Mouse (Mus musculus): Measurements from ENCODE around the gene Gm16223. TPM values are rescaled to one million over a fixed set of nuclear protein-coding genes. Genes with fewer than 3 reads are reported as not detected.

The Gm16223 gene
- polyA plus RNA-seq, 1 experiment from 2014 or later, result not detected

DNA sequence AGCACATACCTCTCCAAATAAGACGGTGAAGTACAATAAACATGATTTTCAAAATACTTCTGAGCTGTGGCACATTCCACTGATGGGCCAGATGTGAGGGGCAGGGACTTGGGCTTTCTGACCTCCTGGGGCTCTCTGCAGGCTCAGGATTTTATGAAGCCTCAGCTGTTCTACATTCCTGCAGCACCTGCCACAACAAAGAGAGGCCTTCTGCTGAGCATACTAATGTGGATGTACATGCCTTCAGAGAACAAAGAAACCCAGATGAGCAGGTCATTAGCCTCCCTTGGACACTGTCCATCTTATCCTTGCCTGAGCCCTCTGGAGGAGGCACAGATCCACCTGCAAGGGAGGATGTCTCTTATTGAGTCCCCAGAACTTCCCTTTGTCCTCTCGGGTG, 97.0 kb downstream of the Gm16223 start:
- Histone ChIP-seq H3K4me3 (no peak overlapping the region), H3K36me3 (no peaks in the 10 kb centered on the region), H3K9ac (no peak overlapping the region), H3K9me3 (no peaks in the 10 kb centered on the region), H3K4me2 (no peak overlapping the region), H3K4me1 (no peaks in the 10 kb centered on the region), H3K27me3 (no peaks in the 10 kb centered on the region), H3K27ac (no peak overlapping the region)
- no peak for ATAC-seq (ENCODE audit: insufficient number of reproducible peaks, low FRiP score, low TSS enrichment, low read depth)
- 59% methylated on average over 2 of the region's 2 CpGs for WGBS

DNA sequence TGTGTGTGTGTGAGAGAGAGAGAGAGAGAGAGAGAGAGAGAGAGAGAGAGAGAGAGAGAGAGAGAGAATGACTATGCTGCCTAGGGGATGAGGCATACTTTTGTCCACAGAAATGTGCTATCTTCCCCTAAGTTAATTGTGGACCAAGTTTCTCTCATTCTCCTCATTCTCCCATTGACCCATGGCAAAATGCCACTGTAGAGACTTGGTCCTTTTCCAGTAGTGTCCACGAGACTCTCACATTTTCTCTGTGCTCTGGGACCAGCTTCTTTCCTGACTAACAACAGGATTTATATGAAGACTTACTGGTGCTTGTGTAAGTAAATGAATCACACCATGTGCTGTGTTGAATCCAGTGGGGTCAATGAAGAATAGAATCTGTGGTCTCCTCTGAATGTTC, 98.6 kb downstream of the Gm16223 start:
- Histone ChIP-seq H3K27me3 (no peaks in the 10 kb centered on the region), H3K9me3 (no peaks in the 10 kb centered on the region), H3K4me1 (no peaks in the 10 kb centered on the region), H3K27ac (no peak overlapping the region), H3K36me3 (no peaks in the 10 kb centered on the region), H3K4me3 (no peak overlapping the region), H3K4me2 (no peak overlapping the region), H3K9ac (no peak overlapping the region)
- no peak for ATAC-seq (ENCODE audit: insufficient number of reproducible peaks, low FRiP score, low TSS enrichment, low read depth)
- WGBS, result 56% methylated on average over 1 of the region's 1 CpGs

DNA sequence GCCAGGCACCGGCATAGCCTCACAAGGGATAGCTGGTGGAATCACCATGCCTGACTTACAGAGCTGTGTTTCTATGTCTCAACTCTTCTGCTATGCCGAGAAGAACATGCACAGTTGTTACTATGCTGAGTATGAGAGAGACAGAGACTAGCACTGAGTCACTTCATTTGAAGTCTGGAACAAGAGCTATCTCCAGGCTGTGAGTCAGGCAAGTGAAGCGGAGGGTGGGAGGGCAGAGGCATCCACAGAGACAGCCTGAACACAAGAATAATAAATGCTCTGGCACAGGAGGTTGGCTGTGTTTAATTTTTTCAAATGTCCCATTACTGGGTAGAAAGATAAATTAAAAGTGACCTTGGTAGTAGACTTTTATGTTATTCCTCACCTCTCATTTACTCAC, 100.3 kb downstream of the Gm16223 start:
- Histone ChIP-seq H3K9me3 (no peaks in the 10 kb centered on the region), H3K4me2 (no peak overlapping the region), H3K4me1 (no peaks in the 10 kb centered on the region), H3K4me3 (no peak overlapping the region), H3K9ac (no peak overlapping the region), H3K27me3 (no peaks in the 10 kb centered on the region), H3K36me3 (no peaks in the 10 kb centered on the region), H3K27ac (no peak overlapping the region)
- ATAC-seq (ENCODE audit: insufficient number of reproducible peaks, low FRiP score, low TSS enrichment, low read depth), result no peak
- 93% methylated on average over 3 of the region's 3 CpGs for WGBS

DNA sequence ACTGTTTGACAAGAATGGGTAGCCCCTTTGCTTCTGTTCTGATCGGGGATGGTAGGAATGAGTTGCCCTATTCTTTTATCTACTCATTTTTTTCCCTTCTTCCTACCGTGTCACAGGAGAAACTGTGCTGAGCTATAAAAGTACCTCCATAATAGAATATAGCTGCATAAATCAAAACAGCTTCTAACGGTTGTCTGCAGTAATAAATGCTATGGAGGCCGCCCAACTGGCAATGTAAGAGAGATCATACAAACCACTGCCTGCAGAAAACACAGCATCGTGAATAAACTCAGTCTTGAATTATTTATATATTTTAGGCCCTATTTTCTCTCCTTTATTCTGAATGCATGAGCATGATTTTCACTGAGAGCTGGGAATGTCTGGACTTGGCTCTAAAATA, 101.0 kb downstream of the Gm16223 start:
- H3K27me3 ChIP-seq, result no peaks in the 10 kb centered on the region
- WGBS, result 58% methylated on average over 5 of the region's 5 CpGs
- H3K27ac ChIP-seq, result no peak overlapping the region
- no peaks in the 10 kb centered on the region for H3K36me3 ChIP-seq
- H3K4me2 ChIP-seq, result no peak overlapping the region
- ATAC-seq (ENCODE audit: insufficient number of reproducible peaks, low FRiP score, low TSS enrichment, low read depth), result no peak
- H3K9ac ChIP-seq, result no peak overlapping the region
- no peaks in the 10 kb centered on the region for H3K9me3 ChIP-seq
- no peaks in the 10 kb centered on the region for H3K4me1 ChIP-seq
- H3K4me3 ChIP-seq, result no peak overlapping the region

GRCm38 (mm10) chr5:42174109-42174508, 106.3 kb downstream of the Gm16223 start:
- no peak overlapping the region for H3K4me3 ChIP-seq
- no peaks in the 10 kb centered on the region for H3K9me3 ChIP-seq
- ATAC-seq (ENCODE audit: insufficient number of reproducible peaks, low FRiP score, low TSS enrichment, low read depth), result no peak
- no peak overlapping the region for H3K9ac ChIP-seq
- WGBS, result 47% methylated on average over 2 of the region's 2 CpGs
- no peaks in the 10 kb centered on the region for H3K27me3 ChIP-seq
- H3K4me2 ChIP-seq, result no peak overlapping the region
- no peaks in the 10 kb centered on the region for H3K4me1 ChIP-seq
- no peak overlapping the region for H3K27ac ChIP-seq
- H3K36me3 ChIP-seq, result no peaks in the 10 kb centered on the region

GRCm38 (mm10) chr5:42175424-42175823, 107.7 kb downstream of the Gm16223 start:
- Histone ChIP-seq H3K9ac (no peak overlapping the region), H3K4me2 (no peak overlapping the region), H3K27ac (no peak overlapping the region), H3K9me3 (no peaks in the 10 kb centered on the region), H3K36me3 (no peaks in the 10 kb centered on the region), H3K27me3 (no peaks in the 10 kb centered on the region), H3K4me1 (no peaks in the 10 kb centered on the region), H3K4me3 (no peak overlapping the region)
- ATAC-seq (ENCODE audit: insufficient number of reproducible peaks, low FRiP score, low TSS enrichment, low read depth), result no peak
- 43% methylated on average over 2 of the region's 2 CpGs for WGBS

DNA sequence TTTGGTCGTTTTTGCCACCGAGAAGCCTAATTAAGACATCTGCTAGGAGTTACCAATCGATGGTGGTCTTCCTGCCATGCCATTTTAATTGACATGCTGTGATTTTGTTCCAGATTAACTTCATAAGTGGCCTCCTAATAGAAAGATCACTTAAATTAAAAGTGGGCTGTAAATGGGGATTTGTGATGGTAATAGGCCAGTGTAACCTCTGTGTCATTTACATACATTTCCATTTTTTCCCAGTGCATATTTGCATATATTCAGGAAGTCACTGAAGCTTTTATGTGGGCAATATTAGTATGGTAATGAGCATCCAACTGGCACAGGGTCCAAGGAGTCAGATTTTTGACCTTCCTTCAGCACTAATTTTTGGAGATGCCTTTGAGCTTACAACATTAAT, 130.7 kb downstream of the Gm16223 start:
- no peak for ATAC-seq (ENCODE audit: insufficient number of reproducible peaks, low FRiP score, low TSS enrichment, low read depth)
- Histone ChIP-seq H3K4me3 (no peak overlapping the region), H3K27me3 (no peaks in the 10 kb centered on the region), H3K9me3 (no peaks in the 10 kb centered on the region), H3K27ac (no peak overlapping the region), H3K9ac (no peak overlapping the region), H3K36me3 (no peaks in the 10 kb centered on the region), H3K4me1 (no peaks in the 10 kb centered on the region), H3K4me2 (no peak overlapping the region)
- 40% methylated on average over 3 of the region's 3 CpGs for WGBS

DNA sequence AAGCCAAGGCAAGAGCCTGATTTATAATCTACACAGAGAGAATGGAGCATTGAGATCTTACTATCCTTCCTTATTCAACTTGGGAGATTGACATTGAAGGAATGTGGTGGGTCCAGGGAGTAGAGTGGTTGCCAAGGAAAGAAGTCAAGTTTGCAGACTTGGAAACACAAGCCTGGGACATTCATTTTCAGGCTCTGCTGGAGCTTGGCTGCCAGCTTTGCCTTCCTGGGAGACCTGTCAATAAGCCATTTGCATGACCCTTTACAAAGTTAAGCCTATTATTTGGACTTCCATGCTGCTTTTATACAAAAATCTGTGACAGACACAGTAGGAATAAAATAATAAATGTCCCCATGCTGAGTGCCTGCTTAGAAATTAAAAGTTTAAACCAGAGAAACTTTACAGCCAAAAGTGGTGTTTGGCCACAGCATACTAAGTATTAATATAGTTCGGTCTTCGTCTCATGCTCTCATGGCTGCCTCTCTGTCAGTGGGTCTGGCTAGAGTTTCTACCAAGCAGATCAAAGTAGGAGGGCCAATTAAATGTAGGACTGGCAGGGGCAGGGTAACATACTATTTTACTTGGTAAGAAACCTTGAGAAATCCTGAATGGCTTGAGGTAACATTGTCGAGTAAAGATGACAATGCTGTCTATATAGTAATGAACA, 139.8 kb downstream of the Gm16223 start:
- no peaks in the 10 kb centered on the region for H3K9me3 ChIP-seq
- no peak for ATAC-seq (ENCODE audit: insufficient number of reproducible peaks, low FRiP score, low TSS enrichment, low read depth)
- no peaks in the 10 kb centered on the region for H3K4me1 ChIP-seq
- H3K9ac ChIP-seq, result no peak overlapping the region
- H3K27me3 ChIP-seq, result no peaks in the 10 kb centered on the region
- no peak overlapping the region for H3K4me2 ChIP-seq
- H3K36me3 ChIP-seq, result no peaks in the 10 kb centered on the region
- no peak overlapping the region for H3K4me3 ChIP-seq
- WGBS, result 80% methylated on average over 3 of the region's 3 CpGs
- H3K27ac ChIP-seq, result no peak overlapping the region

DNA sequence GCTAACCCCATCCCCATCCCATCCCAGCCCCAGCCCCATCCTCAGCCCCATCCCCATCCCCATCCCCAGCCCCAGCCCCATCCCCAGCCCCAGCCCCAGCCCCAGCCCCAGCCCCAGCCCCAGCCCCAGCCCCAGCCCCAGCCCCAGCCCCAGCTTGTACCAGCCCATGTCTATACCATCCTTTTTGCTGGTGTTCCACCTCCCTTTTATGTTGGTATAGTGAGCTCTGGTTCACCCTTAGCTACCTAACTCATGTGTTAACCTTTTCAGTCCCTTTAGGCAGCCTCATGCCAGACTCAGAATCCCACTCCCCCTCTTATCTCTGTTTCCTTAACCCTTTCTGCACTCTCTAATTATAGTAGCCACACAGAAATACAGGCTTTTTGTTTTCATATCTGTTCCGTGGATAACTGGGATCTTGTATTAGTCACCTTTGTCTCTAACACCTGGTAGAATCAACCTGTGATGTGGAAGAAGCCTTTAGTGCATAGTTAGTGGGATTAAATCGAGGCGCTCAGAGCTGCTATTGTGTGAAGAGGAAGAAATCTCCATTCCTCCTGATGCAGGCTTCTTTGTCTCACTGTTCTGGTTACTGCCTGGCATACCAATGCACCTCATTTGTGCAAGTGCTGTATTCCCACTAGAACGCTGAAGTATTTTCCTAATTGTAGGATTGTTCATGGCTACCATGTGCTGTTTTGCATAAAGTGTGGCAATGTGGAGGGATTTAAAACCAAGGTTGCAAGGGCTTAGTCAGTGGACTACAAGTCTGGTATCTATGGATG, 144.0 kb downstream of the Gm16223 start:
- H3K36me3 ChIP-seq, result no peaks in the 10 kb centered on the region
- H3K4me3 ChIP-seq, result no peak overlapping the region
- ATAC-seq (ENCODE audit: insufficient number of reproducible peaks, low FRiP score, low TSS enrichment, low read depth), result no peak
- no peak overlapping the region for H3K4me2 ChIP-seq
- H3K9me3 ChIP-seq, result no peaks in the 10 kb centered on the region
- H3K27me3 ChIP-seq, result no peaks in the 10 kb centered on the region
- WGBS, result 56% methylated on average over 4 of the region's 4 CpGs
- no peaks in the 10 kb centered on the region for H3K4me1 ChIP-seq
- H3K9ac ChIP-seq, result no peak overlapping the region
- H3K27ac ChIP-seq, result no peak overlapping the region

DNA sequence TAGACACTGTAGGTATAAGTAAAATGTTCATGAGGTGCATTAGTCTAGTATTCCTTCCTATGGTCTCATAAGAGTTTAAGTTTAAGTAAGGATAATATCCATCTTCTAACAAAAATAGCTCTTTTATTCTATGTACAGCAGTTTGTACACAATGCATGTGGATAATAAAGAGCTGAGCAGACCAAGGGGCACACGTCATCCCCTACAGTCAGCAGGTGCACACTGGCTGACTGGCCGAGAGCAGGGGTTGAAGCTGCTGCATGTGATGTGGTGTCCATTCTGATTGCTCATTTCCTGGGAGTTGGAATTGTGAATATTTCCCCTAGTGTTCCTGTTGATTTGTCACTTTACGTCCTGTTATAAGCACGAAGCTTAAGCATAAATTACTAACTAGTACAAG, 144.6 kb downstream of the Gm16223 start:
- Histone ChIP-seq H3K36me3 (no peaks in the 10 kb centered on the region), H3K4me3 (no peak overlapping the region), H3K9ac (no peak overlapping the region), H3K4me1 (no peaks in the 10 kb centered on the region), H3K9me3 (no peaks in the 10 kb centered on the region), H3K27me3 (no peaks in the 10 kb centered on the region), H3K27ac (no peak overlapping the region), H3K4me2 (no peak overlapping the region)
- no peak for ATAC-seq (ENCODE audit: insufficient number of reproducible peaks, low FRiP score, low TSS enrichment, low read depth)
- 85% methylated on average over 4 of the region's 4 CpGs for WGBS

DNA sequence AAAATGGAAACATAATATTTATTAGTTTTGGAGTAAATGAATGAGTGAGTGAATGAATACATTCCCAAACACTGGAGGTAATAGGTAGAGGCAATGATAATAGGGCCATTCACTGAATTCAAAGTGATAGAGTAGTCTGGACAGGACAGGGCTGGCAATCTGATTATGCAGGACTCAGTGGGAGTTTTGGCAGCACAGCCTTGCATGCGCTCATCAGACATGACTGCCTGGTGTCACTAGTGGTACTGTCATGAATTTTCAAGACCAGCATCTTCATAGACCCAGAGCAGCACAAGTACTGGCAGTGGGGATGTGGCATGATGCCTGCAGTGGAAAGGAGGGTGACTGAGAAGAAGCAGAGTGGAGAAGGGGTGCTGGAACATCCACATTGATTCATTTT, 157.1 kb downstream of the Gm16223 start:
- no peak overlapping the region for H3K4me2 ChIP-seq
- no peaks in the 10 kb centered on the region for H3K27me3 ChIP-seq
- H3K4me3 ChIP-seq, result no peak overlapping the region
- H3K4me1 ChIP-seq, result no peaks in the 10 kb centered on the region
- WGBS, result 86% methylated on average over 1 of the region's 1 CpGs
- no peak for ATAC-seq (ENCODE audit: insufficient number of reproducible peaks, low FRiP score, low TSS enrichment, low read depth)
- no peak overlapping the region for H3K9ac ChIP-seq
- no peaks in the 10 kb centered on the region for H3K36me3 ChIP-seq
- no peaks in the 10 kb centered on the region for H3K9me3 ChIP-seq
- no peak overlapping the region for H3K27ac ChIP-seq

- Histone ChIP-seq H3K4me3 (no peak overlapping the region), H3K4me2 (no peak overlapping the region), H3K9ac (no peak overlapping the region), H3K27ac (no peak overlapping the region), H3K27me3 (no peaks in the 10 kb centered on the region), H3K36me3 (no peaks in the 10 kb centered on the region), H3K4me1 (no peaks in the 10 kb centered on the region), H3K9me3 (no peaks in the 10 kb centered on the region)
- ATAC-seq (ENCODE audit: insufficient number of reproducible peaks, low FRiP score, low TSS enrichment, low read depth), result no peak
- 59% methylated on average over 2 of the region's 2 CpGs for WGBS
Measured at GRCm38 (mm10) chr5:42228631-42229030, 160.9 kb downstream of the Gm16223 start.
